Mouse (Mus musculus): ENCODE results near the gene Il17re. TPM values are rescaled to one million over a fixed set of nuclear protein-coding genes. Genes with fewer than 3 reads are reported as not detected.
A peak's percentile ranks its signal among the peaks of the same experiment; 100 is the strongest.

Il17re gene
- polyA plus RNA-seq, 1 experiment from 2014 or later = 0.38 TPM

GRCm38 (mm10) chr6:113473246-113473645, 15.0 kb downstream of the Il17re start:
- 71% methylated on average over 2 of the region's 2 CpGs for WGBS
- peaks cover 22% of the 10 kb centered on the region for H3K4me1 ChIP-seq (replicated peaks)
- H3K27ac ChIP-seq (replicated peaks) = no peak overlapping the region
- no peak overlapping the region for H3K4me2 ChIP-seq
- no peak for ATAC-seq (ENCODE audit: low read depth)
- H3K9me3 ChIP-seq = no peaks in the 10 kb centered on the region
- no peak overlapping the region for H3K4me3 ChIP-seq
- H3K27me3 ChIP-seq = peaks cover 32% of the 10 kb centered on the region
- no peak overlapping the region for H3K9ac ChIP-seq
- no peaks in the 10 kb centered on the region for H3K36me3 ChIP-seq

GRCm38 (mm10) chr6:113473715-113474114, 15.4 kb downstream of the Il17re start:
- Histone ChIP-seq H3K4me1 (replicated peaks) (peaks cover 20% of the 10 kb centered on the region), H3K9ac (no peak overlapping the region), H3K27ac (replicated peaks) (no peak overlapping the region), H3K27me3 (peaks cover 32% of the 10 kb centered on the region), H3K4me2 (no peak overlapping the region), H3K4me3 (no peak overlapping the region), H3K36me3 (no peaks in the 10 kb centered on the region), H3K9me3 (no peaks in the 10 kb centered on the region)
- ATAC-seq (ENCODE audit: low read depth) = no peak
- WGBS = 85% methylated on average over 6 of the region's 6 CpGs

GRCm38 (mm10) chr6:113477353-113477752, 19.1 kb downstream of the Il17re start:
- Histone ChIP-seq H3K4me1 (replicated peaks) (peaks cover 12% of the 10 kb centered on the region), H3K27ac (replicated peaks) (no peak overlapping the region), H3K27me3 (peaks cover 10% of the 10 kb centered on the region; the same call in 1 of the 2 replicates), H3K36me3 (no peaks in the 10 kb centered on the region), H3K9me3 (no peaks in the 10 kb centered on the region), H3K9ac (no peak overlapping the region), H3K4me2 (no peak overlapping the region), H3K4me3 (no peak overlapping the region)
- no peak; the same call in 1 of the 2 replicates for ATAC-seq (ENCODE audit: low read depth)
- WGBS = 24% methylated on average over 7 of the region's 7 CpGs

GRCm38 (mm10) chr6:113478906-113479305, 20.6 kb downstream of the Il17re start:
- Histone ChIP-seq H3K27me3 (peaks cover 10% of the 10 kb centered on the region; the same call in 1 of the 2 replicates), H3K9ac (no peak overlapping the region), H3K4me2 (no peak overlapping the region), H3K36me3 (no peaks in the 10 kb centered on the region), H3K9me3 (no peaks in the 10 kb centered on the region), H3K27ac (replicated peaks) (no peak overlapping the region), H3K4me3 (no peak overlapping the region), H3K4me1 (replicated peaks) (peaks cover 20% of the 10 kb centered on the region)
- 72% methylated on average over 10 of the region's 10 CpGs for WGBS
- ATAC-seq (ENCODE audit: low read depth) = no peak

- Histone ChIP-seq H3K9ac (0 out of 2 replicates have a peak overlapping the region, but pooled peaks have one; percentile 90), H3K36me3 (no peaks in the 10 kb centered on the region), H3K27me3 (peaks cover 10% of the 10 kb centered on the region; the same call in 1 of the 2 replicates), H3K4me2 (no peak overlapping the region), H3K4me1 (replicated peaks) (peaks cover 37% of the 10 kb centered on the region), H3K27ac (replicated peaks) (no peak overlapping the region), H3K9me3 (no peaks in the 10 kb centered on the region), H3K4me3 (no peak overlapping the region)
- ATAC-seq (ENCODE audit: low read depth) = no peak
- 66% methylated on average over 18 of the region's 18 CpGs for WGBS
Observed at GRCm38 (mm10) chr6:113480555-113481373, 22.5 kb downstream of the Il17re start.

GRCm38 (mm10) chr6:113482477-113483099, 24.3 kb downstream of the Il17re start:
- H3K36me3 ChIP-seq = peaks cover 14% of the 10 kb centered on the region; the same call in 1 of the 2 replicates
- peak; percentile 74 for ATAC-seq (ENCODE audit: low read depth)
- WGBS = 1% methylated on average over 65 of the region's 65 CpGs

GRCm38 (mm10) chr6:113483100-113483615, 24.9 kb downstream of the Il17re start, which contains the start of gene Creld1:
Gene Creld1 (plus strand): TSS chr6:113483297.
- H3K36me3 ChIP-seq = peaks cover 20% of the 10 kb centered on the region
- peak within 1 kb of the TSS; percentile 90 for H3K9ac ChIP-seq
- H3K27me3 ChIP-seq = peaks cover 10% of the 10 kb centered on the region; the same call in 1 of the 2 replicates
- ATAC-seq (ENCODE audit: low read depth) = peak; percentile 96
- H3K4me2 ChIP-seq = peak within 1 kb of the TSS; percentile 89
- peak within 1 kb of the TSS; percentile 66 for H3K4me3 ChIP-seq
- H3K4me1 ChIP-seq (replicated peaks) = peaks cover 49% of the 10 kb centered on the region
- under 1% methylated on average over 26 of the region's 26 CpGs for WGBS
- H3K27ac ChIP-seq (replicated peaks) = peak within 1 kb of the TSS; percentile 92
- no peaks in the 10 kb centered on the region for H3K9me3 ChIP-seq

More at GRCm38 (mm10) chr6:113482477-113483099, 24.3 kb downstream of the Il17re start:
- peak overlapping the region; percentile 90 for H3K9ac ChIP-seq
- peak overlapping the region; percentile 92 for H3K27ac ChIP-seq (replicated peaks)
- peak overlapping the region; percentile 89 for H3K4me2 ChIP-seq
- H3K4me3 ChIP-seq = peak overlapping the region; percentile 66
- H3K27me3 ChIP-seq = peaks cover 10% of the 10 kb centered on the region; the same call in 1 of the 2 replicates
- peaks cover 49% of the 10 kb centered on the region for H3K4me1 ChIP-seq (replicated peaks)
- no peaks in the 10 kb centered on the region for H3K9me3 ChIP-seq

- Histone ChIP-seq H3K27ac (replicated peaks) (peak overlapping the region; percentile 92), H3K9ac (peak overlapping the region; percentile 90), H3K27me3 (peaks cover 10% of the 10 kb centered on the region; the same call in 1 of the 2 replicates), H3K36me3 (peaks cover 26% of the 10 kb centered on the region), H3K4me2 (peak overlapping the region; percentile 89), H3K4me1 (replicated peaks) (peaks cover 49% of the 10 kb centered on the region), H3K4me3 (peak overlapping the region; percentile 66), H3K9me3 (no peaks in the 10 kb centered on the region)
- ATAC-seq (ENCODE audit: low read depth) = peak; percentile 55
- WGBS = 11% methylated on average over 10 of the region's 10 CpGs
Observed at GRCm38 (mm10) chr6:113483729-113484128, 25.4 kb downstream of the Il17re start.

GRCm38 (mm10) chr6:113487125-113487576, 28.9 kb downstream of the Il17re start:
- H3K9ac ChIP-seq = peak overlapping the region; percentile 22; the same call in 1 of the 2 replicates
- no peak overlapping the region for H3K4me2 ChIP-seq
- WGBS = 50% methylated on average over 7 of the region's 7 CpGs

GRCm38 (mm10) chr6:113489410-113489809, 31.1 kb downstream of the Il17re start:
- no peaks in the 10 kb centered on the region for H3K9me3 ChIP-seq
- peaks cover 71% of the 10 kb centered on the region for H3K36me3 ChIP-seq
- no peak overlapping the region for H3K4me3 ChIP-seq
- H3K4me2 ChIP-seq = no peak overlapping the region
- ATAC-seq (ENCODE audit: low read depth) = no peak
- H3K9ac ChIP-seq = no peak overlapping the region
- 91% methylated on average over 14 of the region's 14 CpGs for WGBS
- no peak overlapping the region for H3K27ac ChIP-seq (replicated peaks)
- H3K4me1 ChIP-seq (replicated peaks) = peaks cover 27% of the 10 kb centered on the region
- H3K27me3 ChIP-seq = no peaks in the 10 kb centered on the region

More at GRCm38 (mm10) chr6:113487125-113487576, 28.9 kb downstream of the Il17re start:
- H3K4me1 ChIP-seq (replicated peaks) = peaks cover 39% of the 10 kb centered on the region
- ATAC-seq (ENCODE audit: low read depth) = no peak
- no peak overlapping the region for H3K27ac ChIP-seq (replicated peaks)
- no peaks in the 10 kb centered on the region for H3K9me3 ChIP-seq
- H3K27me3 ChIP-seq = no peaks in the 10 kb centered on the region
- H3K36me3 ChIP-seq = peaks cover 58% of the 10 kb centered on the region
- no peak overlapping the region for H3K4me3 ChIP-seq

GRCm38 (mm10) chr6:113492101-113492864, 34.0 kb downstream of the Il17re start:
- H3K4me1 ChIP-seq (replicated peaks) = peaks cover 19% of the 10 kb centered on the region
- H3K9ac ChIP-seq = no peak overlapping the region
- H3K9me3 ChIP-seq = no peaks in the 10 kb centered on the region
- ATAC-seq (ENCODE audit: low read depth) = no peak
- H3K4me2 ChIP-seq = no peak overlapping the region
- H3K36me3 ChIP-seq = peaks cover 60% of the 10 kb centered on the region
- no peak overlapping the region for H3K27ac ChIP-seq (replicated peaks)
- WGBS = 79% methylated on average over 24 of the region's 24 CpGs
- H3K27me3 ChIP-seq = peaks cover 12% of the 10 kb centered on the region
- H3K4me3 ChIP-seq = no peak overlapping the region
